Mouse (Mus musculus): Measurements from ENCODE around the gene 1700024P04Rik. TPM values are rescaled to one million over a fixed set of nuclear protein-coding genes. Genes with fewer than 3 reads are reported as not detected.

The 1700024P04Rik gene
- polyA plus RNA-seq (2012; fragmentation: generic; extraction: Trizol) = not detected

DNA sequence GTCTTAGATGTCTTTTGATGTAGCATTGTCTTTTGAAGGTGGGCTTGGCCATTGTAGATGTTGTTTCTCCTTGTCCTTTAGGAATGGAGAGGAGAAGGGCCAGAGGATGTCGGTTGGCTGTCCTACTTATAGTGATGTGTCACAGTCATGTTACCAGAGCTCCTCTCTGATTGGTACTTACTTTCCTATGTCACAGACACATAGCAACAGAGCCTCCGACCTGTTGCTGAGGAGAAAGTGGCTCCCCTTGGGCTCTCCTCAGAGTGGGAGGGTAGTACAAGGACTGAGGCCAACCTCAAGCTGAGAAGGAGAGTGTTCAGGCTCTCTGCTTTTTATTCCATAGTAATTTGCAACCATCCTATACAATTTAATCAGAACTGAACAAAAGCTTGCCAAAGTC lies at the start of gene 1700024P04Rik:
TSS of gene 1700024P04Rik (minus strand) at position 101 of the 400 bp plus-strand sequence.

Other genes with a start within 250 kb of the 1700024P04Rik start
- gene Fcho2, start 169.1 kb downstream of the 1700024P04Rik start, polyA plus RNA-seq (2012; fragmentation: generic; extraction: Trizol) = 1 to 10 TPM in 1 of 2 experiments, under 1 TPM in 1; 0.21 to 2.3 TPM
- gene Tnpo1, start 58.2 kb downstream of the 1700024P04Rik start, polyA plus RNA-seq (2012; fragmentation: generic; extraction: Trizol) = 10 to 100 TPM in 1 of 2 experiments, 1 to 10 TPM in 1; 2.5 to 13.1 TPM
- gene Zfp366, start 200.3 kb upstream of the 1700024P04Rik start, polyA plus RNA-seq (2012; fragmentation: generic; extraction: Trizol) = not detected

All from C3H10T1/2 (cell line).